Mouse (Mus musculus): ENCODE results near the gene Rbpj. TPM values are rescaled to one million over a fixed set of nuclear protein-coding genes. Genes with fewer than 3 reads are reported as not detected.

Gene Rbpj
- polyA plus RNA-seq, 1 experiment: 22.1 TPM

DNA sequence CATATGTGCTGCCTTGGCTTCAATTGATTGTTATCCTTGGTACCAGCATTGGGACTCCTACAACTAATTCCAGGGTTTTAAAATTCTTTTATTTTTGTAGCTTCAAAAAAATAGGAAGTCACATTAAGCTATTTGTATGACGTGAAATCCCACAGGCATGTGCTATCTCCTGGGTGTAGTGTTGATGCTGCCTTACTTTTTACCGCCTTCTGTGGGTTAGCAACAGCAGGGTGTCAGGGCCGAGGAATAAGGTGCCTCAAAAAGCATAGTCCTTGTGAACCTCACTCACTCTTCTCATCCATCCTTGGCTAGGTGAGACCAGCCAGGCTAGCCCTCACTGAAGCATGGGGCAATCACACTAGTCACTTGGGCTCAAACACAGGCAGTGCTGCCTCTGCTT, 171.3 kb downstream of the Rbpj start:
- Histone ChIP-seq H3K27ac (ENCODE audit: insufficient read depth, low read length) (no peak overlapping the region), H3K4me1 (ENCODE audit: control insufficient read depth, insufficient read depth, low read length) (no peaks in the 10 kb centered on the region), H3K4me3 (ENCODE audit: insufficient read depth, low read length) (no peak overlapping the region)
- no peak for TF ChIP-seq CTCF (IDR thresholded peaks at IDR 0.05; ENCODE audit: extremely low read depth, insufficient read depth, low read length)
- TF ChIP-seq POLR2A (IDR thresholded peaks at IDR 0.05; ENCODE audit: extremely low read depth, insufficient read depth, low read length): no peak

DNA sequence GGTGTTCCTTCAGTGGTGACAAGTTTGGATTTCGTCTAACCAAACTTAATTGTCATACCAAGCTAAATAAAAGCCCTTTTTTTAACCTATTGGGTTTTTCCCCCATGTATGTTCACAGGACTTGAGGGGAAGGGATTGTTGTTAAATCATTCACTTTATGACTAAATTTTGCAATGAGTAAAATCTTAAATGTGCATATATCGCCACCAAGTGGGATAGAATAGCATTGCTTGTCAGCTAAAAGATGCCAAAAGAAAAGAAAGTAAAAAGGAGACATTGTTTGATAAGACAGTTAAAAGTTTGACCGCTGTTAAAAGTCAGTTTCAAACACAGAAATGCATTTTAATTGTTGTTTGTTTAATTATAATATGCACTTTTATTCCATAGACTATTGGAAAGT, 172.7 kb downstream of the Rbpj start:
- TF ChIP-seq POLR2A (IDR thresholded peaks at IDR 0.05; ENCODE audit: extremely low read depth, insufficient read depth, low read length) (no peak), CTCF (IDR thresholded peaks at IDR 0.05; ENCODE audit: extremely low read depth, insufficient read depth, low read length) (no peak)
- H3K4me1 ChIP-seq (ENCODE audit: control insufficient read depth, insufficient read depth, low read length): no peaks in the 10 kb centered on the region
- H3K27ac ChIP-seq (ENCODE audit: insufficient read depth, low read length): no peak overlapping the region
- H3K4me3 ChIP-seq (ENCODE audit: insufficient read depth, low read length): no peak overlapping the region

DNA sequence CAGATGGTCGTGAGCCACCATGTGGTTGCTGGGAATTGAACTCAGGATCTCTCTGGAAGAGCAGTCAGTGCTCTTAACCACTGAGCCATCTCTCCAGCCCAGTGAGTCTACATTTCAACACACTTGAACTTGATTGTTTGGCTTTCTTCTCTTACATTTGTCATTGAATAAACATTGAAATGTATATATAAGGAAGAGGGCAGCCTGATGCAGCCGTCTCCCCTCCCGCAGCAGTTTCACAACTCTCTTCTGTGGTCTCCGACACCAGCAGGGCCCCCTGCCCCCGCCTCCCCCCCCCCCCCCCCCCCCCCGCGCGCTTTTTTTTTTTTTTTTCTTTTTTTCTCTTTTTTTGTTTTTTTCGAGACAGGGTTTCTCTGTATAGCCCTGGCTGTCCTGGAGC, 180.7 kb downstream of the Rbpj start:
- TF ChIP-seq CTCF (IDR thresholded peaks at IDR 0.05; ENCODE audit: extremely low read depth, insufficient read depth, low read length) (no peak), POLR2A (IDR thresholded peaks at IDR 0.05; ENCODE audit: extremely low read depth, insufficient read depth, low read length) (no peak)
- H3K4me1 ChIP-seq (ENCODE audit: control insufficient read depth, insufficient read depth, low read length): no peaks in the 10 kb centered on the region
- H3K27ac ChIP-seq (ENCODE audit: insufficient read depth, low read length): no peak overlapping the region
- no peak overlapping the region for H3K4me3 ChIP-seq (ENCODE audit: insufficient read depth, low read length)

DNA sequence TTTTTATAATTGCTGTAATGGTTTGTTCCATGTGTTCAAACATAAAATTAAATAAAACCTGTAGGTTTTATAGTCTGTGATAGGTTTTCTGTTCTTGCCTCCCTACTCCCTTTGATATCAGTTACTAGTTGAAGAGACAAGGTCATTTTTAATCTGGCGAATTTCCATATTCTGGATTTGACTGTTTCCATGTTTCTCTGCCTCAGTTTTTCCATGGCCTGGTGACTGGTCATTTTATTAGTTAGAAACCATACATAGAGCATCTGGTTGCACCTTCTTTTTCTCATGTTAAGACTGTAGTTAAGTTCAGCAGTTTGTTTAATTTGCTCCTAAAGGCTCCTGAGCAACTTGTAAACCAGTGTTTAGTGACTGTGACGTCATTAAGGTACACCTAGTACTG, 181.4 kb downstream of the Rbpj start:
- Histone ChIP-seq H3K4me3 (ENCODE audit: insufficient read depth, low read length) (no peak overlapping the region), H3K27ac (ENCODE audit: insufficient read depth, low read length) (no peak overlapping the region), H3K4me1 (ENCODE audit: control insufficient read depth, insufficient read depth, low read length) (no peaks in the 10 kb centered on the region)
- TF ChIP-seq CTCF (IDR thresholded peaks at IDR 0.05; ENCODE audit: extremely low read depth, insufficient read depth, low read length) (no peak), POLR2A (IDR thresholded peaks at IDR 0.05; ENCODE audit: extremely low read depth, insufficient read depth, low read length) (no peak)

DNA sequence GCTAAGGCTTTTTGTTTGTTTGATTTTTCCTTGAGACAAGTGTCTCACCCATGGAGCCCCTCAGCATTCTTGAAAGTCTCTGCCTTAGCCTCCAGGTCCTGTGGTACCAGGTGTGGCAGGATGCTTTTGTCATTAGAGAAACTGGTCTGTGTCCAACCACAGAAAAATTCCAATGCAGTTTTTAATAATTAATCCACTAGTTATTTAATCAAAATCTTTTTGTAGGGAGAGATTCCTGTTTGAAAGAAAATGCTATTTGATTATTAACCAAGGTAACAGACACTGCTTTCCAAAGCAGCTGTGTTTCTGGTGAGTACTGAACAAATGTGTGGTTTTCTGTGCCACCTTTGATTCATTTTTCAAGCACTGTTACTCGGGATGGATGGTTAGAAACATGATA, 190.6 kb downstream of the Rbpj start:
- no peak overlapping the region for H3K27ac ChIP-seq (ENCODE audit: insufficient read depth, low read length)
- TF ChIP-seq POLR2A (IDR thresholded peaks at IDR 0.05; ENCODE audit: extremely low read depth, insufficient read depth, low read length): no peak
- TF ChIP-seq CTCF (IDR thresholded peaks at IDR 0.05; ENCODE audit: extremely low read depth, insufficient read depth, low read length): no peak
- H3K4me1 ChIP-seq (ENCODE audit: control insufficient read depth, insufficient read depth, low read length): no peaks in the 10 kb centered on the region
- H3K4me3 ChIP-seq (ENCODE audit: insufficient read depth, low read length): no peak overlapping the region

DNA sequence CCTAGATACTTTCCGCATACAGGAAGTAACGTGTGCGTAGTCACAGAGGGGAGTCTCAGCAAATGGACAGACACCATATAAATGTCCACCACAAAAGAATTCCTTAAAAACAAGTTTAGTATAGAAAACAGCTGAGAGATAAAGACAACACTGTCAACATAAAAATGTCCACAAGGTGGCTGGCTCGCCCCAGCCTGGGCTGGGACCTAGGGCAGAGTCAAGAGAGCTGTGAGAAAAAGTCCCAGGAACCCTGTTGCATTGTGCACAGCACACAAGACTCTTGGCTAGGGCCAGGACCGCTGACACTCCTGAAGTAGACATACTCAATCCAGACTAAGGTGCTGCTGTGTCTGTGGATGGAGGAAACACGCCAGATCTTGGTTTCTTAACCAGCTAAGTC, 192.0 kb downstream of the Rbpj start:
- Histone ChIP-seq H3K27ac (ENCODE audit: insufficient read depth, low read length) (no peak overlapping the region), H3K4me3 (ENCODE audit: insufficient read depth, low read length) (no peak overlapping the region), H3K4me1 (ENCODE audit: control insufficient read depth, insufficient read depth, low read length) (no peaks in the 10 kb centered on the region)
- TF ChIP-seq POLR2A (IDR thresholded peaks at IDR 0.05; ENCODE audit: extremely low read depth, insufficient read depth, low read length) (no peak), CTCF (IDR thresholded peaks at IDR 0.05; ENCODE audit: extremely low read depth, insufficient read depth, low read length) (peak; percentile 39)

DNA sequence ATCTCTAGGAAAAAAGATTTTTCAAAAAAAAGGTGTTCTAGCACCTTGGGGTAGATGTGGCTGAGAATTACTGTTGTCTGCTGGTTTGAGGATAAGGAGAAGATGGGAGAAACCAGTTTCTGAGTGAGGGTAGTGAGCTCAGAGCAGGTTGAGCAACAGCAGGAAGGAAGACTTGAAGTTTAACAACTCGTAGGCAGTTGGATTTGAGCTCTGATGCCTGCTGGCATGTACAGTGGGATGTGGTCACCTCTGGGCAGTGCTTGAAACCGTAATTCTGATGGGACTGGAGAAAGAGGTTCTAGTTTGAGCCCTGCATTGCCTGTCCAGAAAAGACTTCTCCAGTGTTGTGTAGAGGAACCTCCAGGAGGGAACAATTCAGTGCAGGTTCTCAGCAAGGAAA, 195.6 kb downstream of the Rbpj start:
- no peak for TF ChIP-seq CTCF (IDR thresholded peaks at IDR 0.05; ENCODE audit: extremely low read depth, insufficient read depth, low read length)
- no peak for TF ChIP-seq POLR2A (IDR thresholded peaks at IDR 0.05; ENCODE audit: extremely low read depth, insufficient read depth, low read length)
- no peak overlapping the region for H3K4me3 ChIP-seq (ENCODE audit: insufficient read depth, low read length)

DNA sequence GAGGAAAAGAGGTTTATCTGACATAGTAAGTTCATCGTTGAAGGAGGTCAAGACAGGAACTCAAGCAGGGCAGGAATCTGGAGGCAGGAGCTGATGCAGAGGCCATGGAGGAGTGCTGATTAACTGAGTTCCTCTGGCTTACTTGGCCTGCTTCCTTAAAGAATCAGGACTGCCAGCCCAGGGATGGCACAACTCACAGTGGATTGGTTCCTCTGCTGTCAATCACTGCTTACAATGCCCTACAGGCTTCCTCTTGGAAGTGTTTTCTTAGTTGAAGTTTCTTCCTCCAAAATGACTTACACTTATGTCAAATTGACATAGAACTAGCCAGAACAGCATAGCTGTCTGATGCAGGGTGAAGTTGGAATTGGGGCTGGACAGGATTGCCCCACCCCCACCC, 196.5 kb downstream of the Rbpj start:
- H3K4me3 ChIP-seq (ENCODE audit: insufficient read depth, low read length): no peak overlapping the region
- TF ChIP-seq CTCF (IDR thresholded peaks at IDR 0.05; ENCODE audit: extremely low read depth, insufficient read depth, low read length): no peak
- no peak for TF ChIP-seq POLR2A (IDR thresholded peaks at IDR 0.05; ENCODE audit: extremely low read depth, insufficient read depth, low read length)

More for the DNA sequence above, 195.6 kb downstream of the Rbpj start:
- no peaks in the 10 kb centered on the region for H3K4me1 ChIP-seq (ENCODE audit: control insufficient read depth, insufficient read depth, low read length)
- no peak overlapping the region for H3K27ac ChIP-seq (ENCODE audit: insufficient read depth, low read length)

DNA sequence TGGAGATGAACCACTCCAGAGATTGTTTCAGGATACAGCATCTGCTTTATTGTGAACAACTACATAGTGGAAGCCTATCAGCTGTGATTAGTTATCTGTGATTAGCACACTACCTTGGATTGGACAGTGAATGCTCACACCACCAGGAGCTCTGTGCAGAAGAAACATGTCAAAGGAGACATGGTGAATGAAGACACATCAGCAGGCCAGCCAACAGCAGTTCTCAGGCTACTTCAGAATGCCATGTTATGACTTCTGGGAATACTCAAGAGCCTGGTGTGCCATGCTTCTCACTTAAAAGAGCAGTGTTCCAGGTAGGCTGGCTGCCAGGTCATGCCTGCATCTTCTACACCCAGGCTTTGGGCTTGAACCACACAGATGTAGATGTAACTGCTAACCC, 197.7 kb downstream of the Rbpj start:
- H3K27ac ChIP-seq (ENCODE audit: insufficient read depth, low read length): no peak overlapping the region
- H3K4me1 ChIP-seq (ENCODE audit: control insufficient read depth, insufficient read depth, low read length): no peaks in the 10 kb centered on the region
- TF ChIP-seq CTCF (IDR thresholded peaks at IDR 0.05; ENCODE audit: extremely low read depth, insufficient read depth, low read length): no peak
- no peak overlapping the region for H3K4me3 ChIP-seq (ENCODE audit: insufficient read depth, low read length)

More for the DNA sequence above, 196.5 kb downstream of the Rbpj start:
- Histone ChIP-seq H3K27ac (ENCODE audit: insufficient read depth, low read length) (no peak overlapping the region), H3K4me1 (ENCODE audit: control insufficient read depth, insufficient read depth, low read length) (no peaks in the 10 kb centered on the region)

DNA sequence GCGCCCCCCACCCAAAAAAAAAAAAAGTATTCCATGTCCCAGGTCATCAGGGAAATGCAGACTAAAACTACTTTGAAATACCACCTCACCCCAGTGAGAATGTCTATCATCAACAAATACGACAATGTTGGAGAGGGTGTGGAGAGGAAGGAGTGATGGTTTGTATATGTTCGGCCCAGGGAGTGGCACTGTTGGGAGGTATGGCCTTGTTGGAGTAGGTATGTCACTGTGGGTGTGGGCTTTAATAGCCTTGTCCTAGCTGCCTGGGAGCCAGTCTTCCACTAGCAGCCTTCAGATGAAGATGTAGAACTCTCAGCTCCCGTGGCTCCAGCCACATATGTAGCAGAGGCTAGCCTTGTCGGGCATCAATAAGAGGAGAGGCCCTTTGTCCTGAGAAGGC, 202.1 kb downstream of the Rbpj start:
- no peak overlapping the region for H3K4me3 ChIP-seq (ENCODE audit: insufficient read depth, low read length)
- no peaks in the 10 kb centered on the region for H3K4me1 ChIP-seq (ENCODE audit: control insufficient read depth, insufficient read depth, low read length)
- no peak overlapping the region for H3K27ac ChIP-seq (ENCODE audit: insufficient read depth, low read length)
- TF ChIP-seq CTCF (IDR thresholded peaks at IDR 0.05; ENCODE audit: extremely low read depth, insufficient read depth, low read length): no peak
- no peak for TF ChIP-seq POLR2A (IDR thresholded peaks at IDR 0.05; ENCODE audit: extremely low read depth, insufficient read depth, low read length)
